Mouse (Mus musculus) lung, embryonic 16.5 days (tissue): ENCODE measurements around the gene Prex1. TPM values are rescaled to one million over a fixed set of nuclear protein-coding genes. Genes with fewer than 3 reads are reported as not detected.
"Not testable (repeated sequence)": the region's sequence is repeated elsewhere in the genome, so short reads cannot be mapped to it uniquely, and the experiment has no call there.

Experiments used
- ATAC-seq: fragments of 200-750 bp; cut with Nextera tagmentation; 2 replicates; pipeline ENCODE4 v1.8.0; 2017; ENCODE audit warnings: low read depth, mild to moderate bottlenecking, moderate library complexity
- H3K27ac ChIP-seq: fragments of 300-500 bp; sonication (generic); 2 replicates; pipeline ENCODE4 v1.5.1; 2014; ENCODE audit warnings: mild to moderate bottlenecking, control low read depth, low read length
- H3K27me3 ChIP-seq: fragments of 300-500 bp; sonication (generic); 2 replicates; pipeline ENCODE4 v1.6.1; 2014; ENCODE audit warnings: low read depth, low read length, mixed read lengths; ENCODE audit not compliant: control insufficient read depth, insufficient read depth
- H3K36me3 ChIP-seq: fragments of 300-500 bp; sonication (generic); 2 replicates; pipeline ENCODE4 v1.6.1; 2014; ENCODE audit warnings: low read length; ENCODE audit not compliant: control insufficient read depth, insufficient read depth
- H3K4me1 ChIP-seq: fragments of 300-500 bp; sonication (generic); replicated peaks from 2 replicates; pipeline ENCODE4 v1.6.1; 2014; ENCODE audit warnings: low read length, mixed read lengths; ENCODE audit not compliant: control insufficient read depth, insufficient read depth
- H3K4me2 ChIP-seq: fragments of 300-500 bp; sonication (generic); 2 replicates; pipeline ENCODE4 v1.6.1; 2014; ENCODE audit warnings: low read depth, low read length, control low read depth
- H3K4me3 ChIP-seq: fragments of 300-500 bp; sonication (generic); 2 replicates; pipeline ENCODE4 v1.5.1; 2014; ENCODE audit warnings: mild to moderate bottlenecking, low read length, control low read depth
- H3K9ac ChIP-seq: fragments of 300-500 bp; sonication (generic); 2 replicates; pipeline ENCODE4 v1.6.1; 2014; ENCODE audit warnings: low read length, control low read depth
- H3K9me3 ChIP-seq: fragments of 300-500 bp; sonication (generic); 2 replicates; pipeline ENCODE4 v1.6.1; 2016; ENCODE audit warnings: low read length; ENCODE audit not compliant: control insufficient read depth
- WGBS: fragments of 180-500 bp; shearing (Covaris S2); extraction: QIAGEN DNeasy Blood & Tissue Kit; methylation state at CpG from one replicate; pipeline ENCODE4 v1.1.7; 2014; 5-methylcytosine and 5-hydroxymethylcytosine counted together
- polyA plus RNA-seq: library from polyadenylated mRNA; unstranded; fragments of >200 nt; fragmentation: Nextera tagmentation; extraction: Ambion mirVana; gene quantifications from 2 replicates; pipeline ENCODE4 v1.2.1, GENCODE M21; 2015

The Prex1 gene
- polyA plus RNA-seq: 8.9 and 10.7 TPM in 2 replicates

DNA sequence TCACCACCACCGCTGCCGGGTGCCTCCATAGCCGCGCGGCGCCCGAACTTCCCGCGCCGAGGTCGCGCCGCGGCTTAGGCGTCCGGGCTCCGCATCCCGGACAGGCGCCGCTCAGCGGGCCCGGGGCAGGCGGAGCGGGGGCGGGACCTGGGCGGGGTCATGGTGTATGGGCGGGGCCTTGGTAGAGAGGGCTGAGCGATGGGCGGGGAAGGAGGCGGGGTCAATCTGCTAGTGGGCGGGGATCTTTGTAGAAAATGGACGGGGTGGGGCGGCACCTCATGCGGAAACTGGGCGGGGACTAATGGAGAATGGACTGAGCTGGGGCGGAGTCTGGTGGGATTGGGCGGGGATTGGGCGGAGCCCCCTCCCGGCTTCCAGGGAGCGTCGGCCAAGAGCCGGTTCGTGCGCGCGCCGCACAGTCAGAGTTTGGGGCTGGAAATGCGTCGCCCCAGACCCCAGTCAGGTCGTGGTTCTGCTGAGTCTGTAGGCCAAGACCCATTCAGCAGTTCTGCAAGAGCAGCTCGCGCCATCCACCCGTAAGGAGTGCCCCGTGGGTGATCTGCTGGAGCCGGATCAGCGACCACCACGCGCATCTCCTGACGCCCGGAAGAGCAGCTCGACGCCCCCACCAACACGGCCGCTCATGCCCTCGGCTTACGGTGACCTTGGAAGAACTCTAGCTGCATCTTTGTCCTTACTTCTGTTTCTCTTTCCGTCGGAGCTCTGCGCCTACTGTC is at the start of gene Prex1:
Prex1 (minus strand) TSS at position 143 of the 737 bp plus-strand sequence.
- H3K27ac ChIP-seq: peak within 1 kb of the TSS; percentile 47; the same call in 1 of the 2 replicates
- peaks cover 12% of the 10 kb centered on the region for H3K4me1 ChIP-seq
- peak within 1 kb of the TSS; percentile 72 for H3K4me3 ChIP-seq
- H3K27me3 ChIP-seq: no peaks in the 10 kb centered on the region
- H3K9me3 ChIP-seq: no peaks in the 10 kb centered on the region
- peak within 1 kb of the TSS; percentile 73 for H3K9ac ChIP-seq
- no peaks in the 10 kb centered on the region for H3K36me3 ChIP-seq
- peak; percentile 96 for ATAC-seq
- under 1% methylated on average over 65 of the region's 69 CpGs for WGBS
- peak within 1 kb of the TSS; percentile 93 for H3K4me2 ChIP-seq

- Histone ChIP-seq H3K27me3 (no peaks in the 10 kb centered on the region), H3K4me1 (no peaks in the 10 kb centered on the region), H3K36me3 (no peaks in the 10 kb centered on the region), H3K4me3 (no peak overlapping the region), H3K27ac (no peak overlapping the region), H3K9me3 (no peaks in the 10 kb centered on the region), H3K9ac (no peak overlapping the region), H3K4me2 (no peak overlapping the region)
- no peak; the same call in 1 of the 2 replicates for ATAC-seq
- 9% methylated on average over 3 of the region's 3 CpGs for WGBS
Observed at GRCm38 (mm10) chr2:166757969-166758368, 44.3 kb upstream of the Prex1 start.

DNA sequence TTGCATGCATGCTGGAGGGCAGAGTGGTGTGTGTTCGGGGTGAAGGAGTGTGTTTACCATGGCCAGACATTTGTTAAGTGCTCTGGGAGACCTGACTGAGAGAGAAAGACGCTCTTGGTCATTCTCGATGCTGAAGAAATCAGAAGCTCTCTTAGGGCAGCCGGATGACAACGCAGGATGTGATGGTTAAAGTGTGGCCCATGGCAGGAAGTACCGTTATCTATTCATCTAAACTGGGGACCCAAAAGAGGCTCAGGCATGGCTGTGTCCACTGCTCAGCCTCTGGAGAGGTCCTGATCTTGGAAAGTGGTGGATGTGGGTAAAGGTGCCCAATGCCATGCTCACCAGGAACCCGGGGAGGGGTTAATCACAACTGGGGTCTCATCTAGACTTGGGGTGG is 41.1 kb upstream of the Prex1 start:
- no peak for ATAC-seq
- no peak overlapping the region for H3K27ac ChIP-seq
- H3K36me3 ChIP-seq: no peaks in the 10 kb centered on the region
- H3K27me3 ChIP-seq: no peaks in the 10 kb centered on the region
- no peak overlapping the region for H3K4me2 ChIP-seq
- no peak overlapping the region for H3K9ac ChIP-seq
- H3K4me1 ChIP-seq: no peaks in the 10 kb centered on the region
- H3K9me3 ChIP-seq: no peaks in the 10 kb centered on the region
- no peak overlapping the region for H3K4me3 ChIP-seq
- WGBS: 68% methylated on average over 7 of the region's 7 CpGs

- 34% methylated on average over 4 of the region's 4 CpGs for WGBS
- Histone ChIP-seq H3K4me1 (no peaks in the 10 kb centered on the region), H3K27ac (no peak overlapping the region), H3K9ac (no peak overlapping the region), H3K9me3 (no peaks in the 10 kb centered on the region), H3K36me3 (no peaks in the 10 kb centered on the region), H3K27me3 (no peaks in the 10 kb centered on the region), H3K4me3 (no peak overlapping the region), H3K4me2 (no peak overlapping the region)
- ATAC-seq: no peak
Observed at GRCm38 (mm10) chr2:166754194-166754593, 40.6 kb upstream of the Prex1 start.

DNA sequence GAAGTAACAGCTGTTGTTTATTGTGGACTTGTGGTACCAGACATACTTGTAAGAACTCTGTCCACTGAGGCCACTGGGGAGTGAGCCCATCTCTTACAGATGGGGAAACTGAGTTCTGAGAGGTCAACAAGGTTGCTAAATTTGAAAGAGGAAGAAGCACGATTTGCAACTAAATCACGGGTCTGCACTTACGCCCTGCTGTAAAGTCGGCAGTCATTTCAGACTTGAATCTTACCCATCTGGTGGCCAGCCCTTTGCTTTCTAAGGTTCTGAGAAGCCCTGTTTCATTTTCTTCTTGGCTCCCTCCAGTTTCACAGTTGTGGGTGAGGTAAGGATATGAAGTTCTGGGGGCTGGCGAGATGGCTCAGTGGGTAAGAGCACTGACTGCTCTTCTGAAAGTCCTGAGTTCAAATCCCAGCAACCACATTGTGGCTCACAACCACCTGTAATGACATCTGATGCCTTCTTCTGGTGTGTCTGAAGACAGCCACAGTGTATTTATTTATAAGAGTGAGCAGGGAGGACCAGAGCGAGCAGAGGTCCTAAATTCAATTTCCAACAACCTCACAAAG is 37.1 kb upstream of the Prex1 start:
- Histone ChIP-seq H3K4me2 (no peak overlapping the region), H3K4me1 (no peaks in the 10 kb centered on the region), H3K36me3 (no peaks in the 10 kb centered on the region), H3K9ac (no peak overlapping the region), H3K4me3 (no peak overlapping the region), H3K9me3 (no peaks in the 10 kb centered on the region), H3K27ac (no peak overlapping the region), H3K27me3 (no peaks in the 10 kb centered on the region)
- WGBS: 85% methylated on average over 6 of the region's 6 CpGs
- no peak for ATAC-seq

DNA sequence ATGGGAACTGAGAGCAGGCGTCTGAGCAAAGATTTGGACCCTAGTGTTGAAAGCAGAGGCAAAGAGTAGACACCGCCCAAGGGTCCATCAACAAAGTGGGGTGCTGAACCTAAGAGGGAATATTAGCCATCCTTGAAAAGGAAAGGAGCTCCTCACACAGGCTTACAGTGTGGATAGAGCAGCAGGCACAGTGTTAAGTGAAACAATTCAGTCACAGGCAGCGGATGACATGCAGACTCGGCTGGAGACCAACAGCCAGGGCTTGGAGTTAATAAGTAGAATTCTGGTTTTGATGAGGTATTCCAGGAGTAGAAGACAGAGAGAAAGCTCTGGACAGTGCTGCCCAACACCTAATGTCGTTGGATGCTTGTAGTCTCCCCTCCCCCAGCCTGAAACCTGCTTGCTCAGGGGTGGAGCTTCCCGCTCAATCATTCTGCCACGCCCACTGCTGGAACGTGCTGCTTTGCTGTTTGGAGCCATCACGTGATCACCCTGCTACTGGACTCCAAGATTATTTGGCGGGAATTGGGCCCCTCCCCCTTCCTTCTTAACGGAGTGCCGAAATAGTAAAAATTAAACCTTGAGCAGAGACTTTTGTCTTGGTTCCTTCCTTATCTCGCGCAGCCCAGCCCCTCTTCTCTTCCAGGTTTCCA is 32.8 kb upstream of the Prex1 start:
- ATAC-seq: peak; percentile 20; the same call in 1 of the 2 replicates
- H3K4me1 ChIP-seq, H3K27me3 ChIP-seq, H3K27ac ChIP-seq, H3K36me3 ChIP-seq, H3K4me2 ChIP-seq, H3K9ac ChIP-seq, H3K4me3 ChIP-seq, H3K9me3 ChIP-seq: not testable (repeated sequence)
- 38% methylated on average over 14 of the region's 14 CpGs for WGBS

GRCm38 (mm10) chr2:166745849-166746248 is 32.2 kb upstream of the Prex1 start:
- no peak overlapping the region for H3K4me3 ChIP-seq
- H3K4me2 ChIP-seq: no peak overlapping the region
- H3K36me3 ChIP-seq: no peaks in the 10 kb centered on the region
- ATAC-seq: no peak
- no peaks in the 10 kb centered on the region for H3K4me1 ChIP-seq
- no peaks in the 10 kb centered on the region for H3K27me3 ChIP-seq
- WGBS: 80% methylated on average over 9 of the region's 9 CpGs
- no peak overlapping the region for H3K9ac ChIP-seq
- H3K9me3 ChIP-seq: no peaks in the 10 kb centered on the region
- no peak overlapping the region for H3K27ac ChIP-seq

DNA sequence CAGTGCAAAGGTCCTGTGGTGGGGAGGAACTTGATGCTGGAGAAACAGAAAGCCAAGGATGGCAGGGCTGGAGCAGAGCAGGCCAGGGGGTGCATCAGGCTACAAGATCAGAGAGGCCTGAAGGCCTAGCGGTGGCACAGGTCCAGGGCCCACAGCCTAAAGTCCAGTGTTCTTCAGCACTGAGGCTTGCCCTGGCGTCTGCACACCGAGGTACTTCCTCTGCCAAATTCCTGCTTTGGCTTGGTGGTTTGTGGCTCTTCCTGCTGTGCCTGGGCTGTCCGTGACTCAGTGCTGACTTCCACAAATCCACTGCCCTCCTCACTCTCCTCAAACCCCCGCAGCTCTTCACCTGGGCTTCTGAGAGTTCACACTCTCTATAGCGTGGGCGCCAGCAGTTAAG is 30.8 kb upstream of the Prex1 start:
- no peak overlapping the region for H3K27ac ChIP-seq
- WGBS: 66% methylated on average over 7 of the region's 7 CpGs
- no peak overlapping the region for H3K9ac ChIP-seq
- H3K9me3 ChIP-seq: no peaks in the 10 kb centered on the region
- ATAC-seq: no peak
- H3K4me2 ChIP-seq: no peak overlapping the region
- no peak overlapping the region for H3K4me3 ChIP-seq
- H3K27me3 ChIP-seq: no peaks in the 10 kb centered on the region
- H3K36me3 ChIP-seq: no peaks in the 10 kb centered on the region
- H3K4me1 ChIP-seq: no peaks in the 10 kb centered on the region

GRCm38 (mm10) chr2:166743504-166743903 is 29.9 kb upstream of the Prex1 start:
- H3K36me3 ChIP-seq: no peaks in the 10 kb centered on the region
- 33% methylated on average over 4 of the region's 4 CpGs for WGBS
- no peaks in the 10 kb centered on the region for H3K9me3 ChIP-seq
- no peak for ATAC-seq
- no peak overlapping the region for H3K4me3 ChIP-seq
- H3K4me2 ChIP-seq: no peak overlapping the region
- H3K4me1 ChIP-seq: no peaks in the 10 kb centered on the region
- no peak overlapping the region for H3K9ac ChIP-seq
- H3K27me3 ChIP-seq: no peaks in the 10 kb centered on the region
- no peak overlapping the region for H3K27ac ChIP-seq
